Mouse (Mus musculus) lung, postnatal 25 days (tissue): ENCODE data around the gene Slc16a3.
A peak's percentile ranks its signal among the peaks of the same experiment; 100 is the strongest.

Experiments
- DNase-seq: peaks from one replicate; pipeline ENCODE4 v3.0.0; 2022; ENCODE audit warnings: low spot score

Gene Slc16a3

DNA sequence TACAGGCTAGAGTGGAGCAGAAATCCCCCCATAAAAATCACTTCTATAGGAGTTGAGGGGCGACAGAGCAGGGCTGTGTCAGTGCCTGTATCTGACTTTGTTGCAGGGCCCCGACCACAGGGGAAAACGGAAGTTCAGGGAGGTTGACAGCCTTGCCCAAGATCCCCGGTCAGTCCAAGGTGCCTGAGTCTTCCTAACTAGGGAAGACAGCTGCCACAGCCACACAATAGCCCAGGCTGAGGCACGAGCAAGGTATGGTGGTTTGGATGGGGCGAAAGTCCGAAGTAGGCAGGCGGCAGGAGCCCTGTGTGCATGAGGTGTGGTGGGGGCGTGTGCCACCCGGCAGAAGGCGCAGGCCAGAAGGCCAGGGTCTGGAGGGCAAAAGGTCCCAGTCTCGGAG is at the start of gene Slc16a3:
TSS of gene Slc16a3 (plus strand) at position 153 of the 400 bp plus-strand sequence.
- DNase-seq, result peak; percentile 35

- DNase-seq, result peak; percentile 66
These were observed 47.7 kb upstream of the Slc16a3 start for GRCm38 (mm10) chr11:120900276-120901244.

DNA sequence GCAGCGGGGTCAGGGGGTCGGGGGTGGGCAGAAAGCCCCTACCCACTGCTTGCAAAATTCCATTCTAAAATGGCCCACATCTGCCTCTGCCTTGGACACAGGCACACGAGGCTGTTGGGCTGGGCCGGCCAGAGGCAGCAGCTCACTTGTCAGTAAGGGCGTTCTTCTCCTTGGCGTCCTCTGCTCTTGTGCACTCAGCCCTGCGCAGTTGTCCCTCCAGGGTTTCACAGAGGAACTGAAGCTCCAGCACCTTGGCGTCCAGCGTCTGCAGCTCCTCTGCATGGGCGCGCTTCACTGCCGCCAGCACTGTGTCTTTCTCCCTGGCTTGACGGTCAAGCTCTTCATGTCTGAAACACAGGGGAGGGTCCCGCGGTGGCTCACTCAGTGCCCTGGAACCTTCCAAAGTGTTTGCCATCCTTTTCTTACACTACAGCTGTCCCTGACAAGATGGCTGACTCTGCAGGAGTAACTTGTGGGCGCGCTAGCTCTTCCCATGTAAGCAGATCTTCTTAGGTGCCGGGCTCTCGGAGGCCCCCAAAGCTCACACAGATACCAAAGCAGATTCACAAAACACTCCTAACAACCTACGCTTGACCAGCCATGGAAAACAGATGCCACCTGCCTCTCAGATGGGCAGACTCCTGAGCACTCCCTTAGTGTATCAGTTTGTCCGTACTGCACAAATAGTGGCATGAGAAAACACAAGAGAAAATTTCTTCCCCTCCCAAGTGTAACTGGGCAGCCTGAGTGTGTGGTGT is 46.4 kb upstream of the Slc16a3 start:
- no peak for DNase-seq

GRCm38 (mm10) chr11:120902487-120903142 is 45.7 kb upstream of the Slc16a3 start:
- peak; percentile 51 for DNase-seq

- DNase-seq, result peak; percentile 50
These were observed 45.0 kb upstream of the Slc16a3 start for GRCm38 (mm10) chr11:120903159-120903850.

DNA sequence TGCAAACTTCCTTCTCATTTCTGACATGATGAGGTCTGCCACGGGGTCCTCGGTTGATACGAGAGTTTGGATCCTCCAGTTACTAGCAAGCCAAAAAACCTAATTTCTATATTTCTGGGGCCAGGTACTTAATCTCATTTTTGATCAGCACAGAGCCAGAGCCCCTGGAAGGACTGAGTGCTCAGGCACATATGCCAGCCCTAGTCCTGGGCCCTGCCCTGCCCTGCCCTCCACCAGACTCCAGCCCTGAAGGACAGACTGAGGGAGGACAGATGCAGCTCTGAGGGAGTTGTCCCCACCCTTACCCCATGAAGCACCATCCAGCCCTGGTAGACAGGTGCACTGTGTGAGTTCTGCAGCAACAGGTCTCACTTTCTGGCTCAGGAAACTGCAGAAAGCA is 43.7 kb upstream of the Slc16a3 start:
- DNase-seq, result no peak

DNA sequence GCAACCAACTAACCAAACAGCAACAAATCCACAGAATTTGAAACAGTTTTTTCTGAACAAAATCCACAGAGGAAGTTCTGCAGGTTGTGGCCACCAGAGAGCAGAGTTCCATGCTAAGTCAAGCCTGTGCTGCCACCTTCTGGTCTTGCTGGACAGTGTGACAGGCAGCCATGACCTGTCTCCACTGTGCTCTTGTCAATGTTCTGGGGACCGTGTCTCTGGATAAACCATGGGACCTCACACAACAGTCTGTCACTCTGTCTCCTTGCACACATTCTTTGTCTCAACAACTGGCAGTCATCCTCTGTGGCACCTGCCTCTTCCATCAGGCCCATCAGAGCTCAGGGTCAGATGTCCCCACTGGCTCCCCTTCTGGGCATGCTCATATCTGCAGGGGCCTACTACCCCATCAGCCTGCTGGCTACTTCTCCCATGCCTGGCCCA is 42.8 kb upstream of the Slc16a3 start:
- peak; percentile 82 for DNase-seq

- DNase-seq, result no peak
These were observed 34.5 kb upstream of the Slc16a3 start for GRCm38 (mm10) chr11:120913796-120914195.

- peak; percentile 26 for DNase-seq
These were observed 31.8 kb upstream of the Slc16a3 start for GRCm38 (mm10) chr11:120916477-120916876.

DNA sequence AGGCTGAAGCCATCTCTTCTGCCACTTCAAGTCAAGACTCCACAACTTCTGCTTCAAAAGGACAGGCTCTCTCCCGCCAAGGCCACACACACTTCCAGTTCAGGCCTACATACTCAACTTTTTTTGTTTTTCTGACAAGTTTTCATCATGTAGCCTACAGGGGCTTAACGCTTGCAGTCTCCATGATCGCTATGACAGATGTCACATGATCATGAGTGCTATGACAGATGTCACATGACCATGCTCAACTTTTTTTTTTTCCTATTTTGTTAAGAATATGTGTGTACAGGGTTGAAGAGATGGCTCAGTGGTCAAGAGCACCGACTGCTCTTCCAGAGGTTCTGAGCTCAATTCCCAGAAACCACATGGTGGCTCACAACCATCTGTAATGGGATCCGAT is 30.5 kb upstream of the Slc16a3 start:
- DNase-seq, result no peak

GRCm38 (mm10) chr11:120922528-120922927 is 25.8 kb upstream of the Slc16a3 start:
- DNase-seq, result no peak

- no peak for DNase-seq
These were observed 19.8 kb upstream of the Slc16a3 start for GRCm38 (mm10) chr11:120928468-120928867.

DNA sequence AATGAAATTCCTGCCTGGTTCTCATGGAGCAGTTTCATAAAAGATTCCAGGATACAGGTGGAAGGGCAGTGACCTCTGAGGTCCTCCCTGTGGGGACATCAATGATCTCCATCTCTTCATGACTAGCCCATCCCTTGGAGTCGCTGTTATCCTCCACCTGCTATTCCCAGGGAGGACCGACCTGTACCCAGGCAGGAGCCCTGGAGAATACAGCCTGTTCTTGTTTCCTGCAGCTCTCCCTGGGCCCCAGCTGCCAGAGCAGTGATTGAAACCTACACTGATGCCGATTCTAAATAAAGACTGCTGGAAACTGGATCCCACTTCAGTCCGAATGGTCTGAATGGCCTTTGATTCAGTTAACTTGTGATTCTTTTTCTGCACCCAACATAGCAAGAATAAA is 16.8 kb upstream of the Slc16a3 start:
- no peak for DNase-seq

DNA sequence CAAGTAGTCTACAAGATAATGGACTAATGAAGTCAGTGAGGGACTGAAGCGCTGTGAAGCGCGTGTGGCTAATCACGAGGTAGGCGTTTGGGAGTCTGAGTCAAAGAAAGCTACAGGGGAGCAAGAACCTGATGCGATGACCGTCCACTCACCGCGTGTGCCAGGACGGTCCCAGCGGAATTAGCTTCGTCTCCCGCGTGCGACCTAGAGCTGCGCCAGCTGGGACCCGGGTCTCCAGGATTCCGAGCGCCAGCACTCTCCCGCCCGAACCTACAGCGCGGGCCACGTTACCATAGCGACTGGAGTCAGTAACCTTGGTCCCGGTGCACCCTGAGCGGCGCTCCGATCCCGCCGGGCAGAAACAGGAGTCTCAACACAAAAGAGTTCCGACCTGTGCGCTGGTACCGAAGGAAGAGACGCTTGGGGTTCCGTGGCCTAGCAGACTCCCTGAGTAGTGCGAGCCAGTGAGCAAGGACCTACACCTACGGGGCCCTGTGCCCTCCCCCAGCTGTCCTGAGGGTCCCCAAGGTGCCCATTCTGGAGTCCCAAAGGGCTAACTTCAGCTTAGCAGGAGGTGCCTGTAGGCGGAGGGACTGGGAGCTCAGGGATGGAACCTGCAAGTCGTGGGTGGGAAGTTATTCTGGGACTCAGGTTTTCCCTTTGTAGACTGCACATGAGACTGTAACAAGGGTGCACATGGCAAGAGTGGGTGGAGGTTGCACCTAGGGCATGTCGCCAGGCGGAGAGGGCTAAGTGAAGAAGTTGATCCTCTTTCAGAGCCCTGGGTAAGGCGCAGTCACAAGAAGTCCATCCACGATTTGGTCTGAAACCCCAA is 15.5 kb upstream of the Slc16a3 start, which contains the start of gene Ccdc57:
TSS of gene Ccdc57 (minus strand) at position 309 of the 835 bp plus-strand sequence.
- peak; percentile 83 for DNase-seq

DNA sequence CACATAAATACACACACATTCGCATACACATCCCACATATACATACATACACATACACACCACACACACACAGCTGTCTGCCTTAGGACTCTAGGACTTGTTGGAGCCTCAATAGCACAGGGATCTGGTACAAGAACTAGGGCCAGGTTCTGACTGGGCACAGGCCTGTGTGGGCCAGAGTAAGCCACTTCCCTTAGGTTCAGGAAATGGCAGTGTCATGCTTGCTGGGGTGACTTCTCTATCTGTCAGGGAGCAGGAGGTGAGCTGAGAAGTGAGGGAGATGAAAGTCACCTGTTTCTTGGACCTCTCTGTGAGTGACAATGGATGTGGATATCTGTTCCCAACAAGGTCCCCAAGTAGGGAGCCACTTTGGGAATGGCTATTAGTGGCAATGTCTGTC is 10.3 kb upstream of the Slc16a3 start:
- no peak for DNase-seq

DNA sequence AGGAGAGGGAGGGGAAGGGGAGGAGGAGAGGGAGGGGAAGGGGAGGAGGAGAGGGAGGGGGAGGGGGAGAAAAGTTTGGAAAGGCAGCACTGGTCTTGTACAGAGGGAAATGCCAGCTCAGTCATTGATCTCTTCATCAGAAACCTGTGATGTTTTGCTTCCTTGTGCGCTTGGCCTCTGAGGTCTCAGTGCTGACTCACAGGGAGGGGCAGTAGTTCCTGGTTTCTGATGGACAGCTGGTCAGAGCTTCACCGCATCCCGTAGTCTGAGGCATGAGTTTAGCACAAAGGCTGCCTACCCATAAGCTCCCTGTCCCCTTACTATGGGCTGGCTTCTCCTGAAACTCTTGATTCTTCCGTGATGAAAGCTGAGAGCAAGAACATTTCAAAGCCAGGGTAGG is 9.5 kb upstream of the Slc16a3 start:
- DNase-seq, result peak; percentile 34

DNA sequence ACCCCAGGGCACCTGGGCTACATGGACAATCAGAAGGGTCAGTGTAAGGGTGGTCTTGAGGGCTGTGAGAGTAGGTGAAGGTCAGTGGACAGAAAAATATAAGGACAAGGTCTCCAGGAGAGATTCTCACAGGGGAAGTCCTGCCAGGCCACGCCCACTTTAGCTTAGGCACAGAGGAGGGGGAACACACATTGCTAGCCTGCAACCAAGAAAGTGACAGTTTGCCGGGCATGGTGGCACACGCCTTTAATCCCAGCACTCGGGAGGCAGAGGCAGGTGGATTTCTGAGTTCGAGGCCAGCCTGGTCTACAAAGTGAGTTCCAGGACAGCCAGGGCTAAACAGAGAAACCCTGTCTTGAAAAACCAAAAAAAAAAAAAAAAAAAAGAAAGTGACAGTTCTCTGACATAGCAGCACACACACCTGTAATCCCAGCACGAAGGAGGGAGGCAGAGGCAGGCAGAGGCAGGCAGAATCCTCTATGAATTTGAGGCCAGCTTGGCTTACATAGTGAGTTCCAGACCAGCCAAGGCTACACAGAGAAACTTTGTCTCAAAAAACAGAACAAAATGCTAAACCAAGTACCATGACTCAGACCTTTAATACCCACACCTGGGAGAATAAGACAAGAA is 8.5 kb upstream of the Slc16a3 start:
- no peak for DNase-seq

DNA sequence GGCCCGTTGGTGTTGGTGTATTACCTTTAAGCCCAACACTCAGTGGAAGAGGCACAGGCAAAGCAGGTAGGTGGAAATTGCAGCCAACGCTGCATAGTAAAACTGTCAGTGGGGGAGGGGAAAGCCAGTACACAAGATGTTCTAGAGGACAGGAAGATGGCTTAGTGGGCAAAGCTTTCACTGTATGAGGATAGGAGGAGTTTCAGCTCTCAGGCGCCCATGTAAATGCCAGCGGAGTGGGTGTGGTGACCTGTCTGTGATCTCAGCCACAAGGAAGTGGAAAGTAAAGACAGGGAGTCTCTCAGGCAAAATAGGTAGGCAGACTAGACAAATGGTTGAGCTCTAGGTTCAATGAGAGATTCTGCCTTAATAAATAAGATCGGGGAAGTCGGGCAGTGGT is 7.3 kb upstream of the Slc16a3 start:
- no peak for DNase-seq

DNA sequence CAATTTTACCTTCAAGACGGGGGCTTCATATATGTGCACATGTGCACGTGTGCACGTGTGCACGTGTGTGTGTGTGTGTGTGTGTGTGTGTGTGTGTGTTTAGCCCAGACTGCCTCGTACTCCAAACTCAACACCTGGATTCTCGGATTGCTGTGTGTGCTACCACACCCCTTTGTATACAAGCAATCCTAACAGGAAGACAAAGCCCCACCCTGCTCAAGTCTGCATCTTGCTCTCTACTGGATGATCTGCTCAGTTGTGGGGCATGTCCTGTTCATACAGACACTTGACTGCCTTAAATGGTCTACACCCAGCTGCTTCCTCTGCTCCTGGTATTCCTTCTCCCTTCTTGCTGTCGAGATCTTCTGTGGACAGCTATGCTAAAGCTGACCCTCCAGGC is 3.0 kb upstream of the Slc16a3 start:
- no peak for DNase-seq

DNA sequence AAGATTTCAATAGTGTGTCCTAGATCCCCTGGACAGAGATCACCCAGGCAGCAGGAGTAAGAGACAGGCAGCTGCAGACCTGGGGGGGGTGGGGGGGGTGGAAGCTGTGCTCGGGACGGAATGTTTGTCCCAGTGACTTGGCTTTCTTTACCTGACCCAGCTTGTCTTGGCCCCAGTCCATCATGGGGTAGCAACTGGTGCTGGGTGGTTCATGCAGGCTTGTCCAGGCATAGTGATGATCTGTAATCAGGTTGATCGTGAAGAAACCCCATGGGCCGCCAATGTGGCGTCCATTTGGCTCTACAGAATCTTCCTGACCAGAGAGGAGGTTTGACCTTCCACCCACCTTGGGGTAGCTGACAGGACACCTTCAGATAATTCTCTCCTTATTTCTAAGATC is 2.4 kb upstream of the Slc16a3 start:
- DNase-seq, result no peak
